Mouse (Mus musculus) ES-Bruce4 (cell line): ENCODE measurements around the gene Syt5.

Experiments
- CTCF ChIP-seq: IDR thresholded peaks from one replicate; pipeline ENCODE4 v1.8.1; 2011; ENCODE audit warnings: low read depth, low read length
- EP300 ChIP-seq: IDR thresholded peaks from 2 replicates; pipeline ENCODE4 v1.6.1; 2011; ENCODE audit warnings: low read depth, low read length; ENCODE audit not compliant: insufficient read depth

GRCm38 (mm10) chr7:4547221-4547641 is at the start of gene Syt5:
- TF ChIP-seq EP300 (no peak), CTCF (peak; percentile 12)
